Mouse (Mus musculus) small intestine, adult 2 months (tissue): Measurements from ENCODE around the gene Wbp1l.
A peak's percentile ranks its signal among the peaks of the same experiment; 100 is the strongest.

Source experiments
- CTCF ChIP-seq: fragments of 200-500 bp; IDR thresholded peaks from 2 replicates; pipeline ENCODE4 v1.5.1; 2012; ENCODE audit warnings: low read depth, mild to moderate bottlenecking, control low read depth, inconsistent platforms, low read length, moderate library complexity, mixed read lengths; ENCODE audit not compliant: insufficient replicate concordance, insufficient read length; ENCODE audit errors: extremely low read depth
- POLR2A ChIP-seq: fragments of 200-500 bp; IDR thresholded peaks from 2 replicates; pipeline ENCODE4 v1.6.1; 2012; ENCODE audit warnings: low read depth, mild to moderate bottlenecking, control low read depth, inconsistent platforms, low read length, moderate library complexity

DNA sequence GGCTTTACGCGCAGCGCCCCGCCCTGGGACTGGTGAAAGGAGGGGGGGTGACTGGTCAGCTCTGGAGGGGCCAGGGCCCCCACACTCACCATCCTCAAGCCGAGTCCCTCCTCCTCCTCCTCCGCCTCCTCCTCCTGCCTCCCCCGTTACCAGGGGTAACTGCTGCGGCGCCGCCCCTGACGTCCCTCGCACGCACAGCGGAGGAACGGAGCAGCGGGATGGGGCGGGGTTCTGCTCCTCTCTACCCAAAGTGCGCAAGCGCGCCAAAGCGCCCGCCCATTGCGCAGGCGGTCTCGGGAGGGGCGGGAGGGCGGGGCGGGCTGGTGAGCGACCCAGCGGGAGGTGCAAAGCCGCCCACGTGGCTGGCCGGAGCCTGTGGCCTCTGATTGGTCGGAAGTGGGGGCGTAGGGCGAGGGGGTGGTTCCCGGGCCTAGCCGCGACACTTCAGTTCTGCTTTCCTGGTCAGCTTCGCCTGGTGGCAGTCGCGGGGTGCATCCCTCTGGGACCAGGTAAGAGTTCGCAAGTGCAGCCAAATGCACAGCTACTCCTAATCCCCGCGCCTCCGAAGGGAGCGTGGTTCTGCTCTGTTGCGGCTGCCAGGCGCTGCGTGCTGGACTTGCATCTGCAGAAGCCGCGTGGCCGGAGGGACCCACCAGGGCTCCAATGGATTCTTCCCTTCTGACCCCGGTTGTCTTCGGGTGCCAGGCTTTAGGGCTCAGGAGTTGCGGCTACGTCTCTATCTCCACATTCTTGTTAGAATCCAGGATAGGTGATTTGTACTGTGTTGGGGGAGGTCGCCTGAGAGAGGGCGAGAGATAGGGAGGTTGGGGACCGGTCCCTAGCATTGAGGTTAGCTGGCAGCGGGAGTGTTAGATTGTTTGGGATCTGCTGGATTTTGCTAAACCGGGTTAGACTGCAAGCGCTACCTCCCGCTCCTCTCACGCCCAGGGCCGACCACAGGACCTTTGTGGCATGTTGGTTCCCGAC lies 25.6 kb upstream of the Wbp1l start, which contains the start of the genes Arl3 and Sfxn2:
- TF ChIP-seq POLR2A (peak; percentile 62), CTCF (peak; percentile 33; the same call in 1 of the 2 replicates)
